Mouse (Mus musculus): ENCODE measurements around the gene Skiv2l.

DNA sequence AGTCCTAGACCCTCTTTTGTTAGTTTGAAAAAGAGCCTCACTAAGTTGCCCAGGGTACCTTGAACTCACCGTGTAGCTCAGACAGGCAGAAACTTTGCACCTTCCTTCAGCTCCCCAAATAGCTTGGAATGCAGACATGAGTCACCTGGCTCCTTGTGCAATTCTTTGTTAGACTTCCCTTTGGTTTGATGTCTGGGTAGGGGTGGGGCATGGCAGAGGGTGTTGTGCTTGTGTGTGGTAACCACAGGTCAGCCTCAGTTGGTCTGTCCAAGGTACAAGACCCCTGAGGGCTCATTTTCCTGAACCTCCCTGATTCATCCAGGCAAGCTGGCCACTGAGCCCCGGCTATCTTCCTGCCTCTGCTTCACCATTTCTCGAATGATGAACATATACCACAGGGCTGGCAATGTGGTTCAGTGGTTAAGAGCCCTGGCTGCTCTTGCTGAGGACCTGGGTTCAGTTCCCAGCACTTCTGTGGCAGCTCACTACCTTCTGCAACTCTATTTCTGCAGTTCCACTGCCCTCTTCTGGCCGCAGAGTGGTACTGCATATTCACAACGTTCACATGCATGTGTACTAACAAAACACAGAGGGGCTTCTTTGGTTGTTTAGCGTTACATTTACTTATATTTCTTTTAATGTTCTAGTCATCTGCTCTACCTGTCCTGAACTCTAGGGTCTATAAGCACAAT is 45.0 kb downstream of the Skiv2l start:
- no peak for TF ChIP-seq HCFC1 (IDR thresholded peaks at IDR 0.05; ENCODE audit: borderline replicate concordance, insufficient read depth, low read length)
- TF ChIP-seq CHD2 (IDR thresholded peaks at IDR 0.05; ENCODE audit: low read depth, low read length) = no peak
- TF ChIP-seq ZC3H11A (IDR thresholded peaks at IDR 0.05; ENCODE audit: borderline replicate concordance, low read depth, low read length) = 0 out of 2 replicates have a peak, but pooled peaks have one; percentile 14

Measured in ES-E14 (cell line).